Mouse (Mus musculus): ENCODE measurements at regions not wholly inside any gene's neighbourhood (a gene's known extent, or its start where the extent isn't known, plus 50 kb on each side); places are given as distances from the start of the nearest gene placed in this dataset.

GRCm38 (mm10) chr5:75840421-75840820 lies 137.8 kb downstream of the Kdr start:
- no peak for TF ChIP-seq CTCF (IDR thresholded peaks at IDR 0.05; ENCODE audit: extremely low read depth, insufficient read depth, low read length)
- TF ChIP-seq POLR2A (IDR thresholded peaks at IDR 0.05; ENCODE audit: extremely low read depth, insufficient read depth, low read length): no peak

Measured in cortical plate, adult 2 months (tissue).